Comparison of ENCODE assay signal across 18 mouse cellular contexts in genomic region chr17:31342191-31342590, GRCm38 (mm10). TPM values are rescaled to one million over a fixed set of nuclear protein-coding genes. Genes with fewer than 3 reads are reported as not detected.
DNase-seq lines count a peak whose midpoint lies in the region; ATAC-seq lines count a peak whose summit lies in the region.
"Had no signal": no experiment of that assay in that cellular context is flagged by ENCODE, and none has a peak within 500 bp of the region (broad histone marks: within the 10 kb centered on the region; RNA-seq: fewer than 3 reads in every experiment).

No protein-coding gene starts in this region.

- ATAC-seq in hindbrain, embryonic 15.5 days (ENCODE audit: low FRiP score, low read depth), result peak; percentile 32; the same call in 1 of the 2 replicates
- ATAC-seq in hindbrain, embryonic 14.5 days (ENCODE audit: low FRiP score), result no peak
- ATAC-seq in midbrain, embryonic 13.5 days, result 0 out of 2 replicates have a peak, but pooled peaks have one; percentile 43
- 0 out of 2 replicates have a peak, but pooled peaks have one; percentile 42 for ATAC-seq in midbrain, embryonic 16.5 days
- no peak for ATAC-seq in kidney, embryonic 16.5 days (ENCODE audit: low FRiP score, low TSS enrichment)
- ATAC-seq: intestine, postnatal 0 days; liver, embryonic 12.5 days had no signal

- H3K9me3 ChIP-seq in hindbrain, embryonic 15.5 days, result no peaks in the 10 kb centered on the region
- no peaks in the 10 kb centered on the region for H3K9me3 ChIP-seq in hindbrain, embryonic 14.5 days (ENCODE audit: control insufficient read depth, low read length)
- no peaks in the 10 kb centered on the region for H3K9me3 ChIP-seq in midbrain, embryonic 13.5 days
- no peaks in the 10 kb centered on the region for H3K9me3 ChIP-seq in midbrain, embryonic 10.5 days (replicated peaks)
- H3K9me3 ChIP-seq in midbrain, embryonic 16.5 days (replicated peaks; ENCODE audit: control insufficient read depth, low read length, poor library complexity, severe bottlenecking), result no peaks in the 10 kb centered on the region
- H3K9me3 ChIP-seq in kidney, embryonic 16.5 days (ENCODE audit: low read length), result no peaks in the 10 kb centered on the region
- H3K9me3 ChIP-seq: embryonic facial prominence, embryonic 15.5 days; kidney, embryonic 15.5 days; liver, embryonic 12.5 days had no signal

- peaks cover 7% of the 10 kb centered on the region for H3K4me1 ChIP-seq in hindbrain, embryonic 15.5 days (replicated peaks)
- H3K4me1 ChIP-seq in hindbrain, embryonic 14.5 days (replicated peaks; ENCODE audit: control insufficient read depth, insufficient read depth, low read length), result peaks cover 5% of the 10 kb centered on the region; the same call in 1 of the 2 replicates
- peaks cover 5% of the 10 kb centered on the region for H3K4me1 ChIP-seq in midbrain, embryonic 13.5 days (replicated peaks)
- peaks cover 12% of the 10 kb centered on the region for H3K4me1 ChIP-seq in midbrain, embryonic 10.5 days
- H3K4me1 ChIP-seq in midbrain, embryonic 16.5 days (ENCODE audit: control insufficient read depth, insufficient read depth, low read length), result peaks cover 3% of the 10 kb centered on the region; the same call in 1 of the 2 replicates
- H3K4me1 ChIP-seq in kidney, embryonic 16.5 days (ENCODE audit: insufficient read depth, low read length), result no peaks in the 10 kb centered on the region
- H3K4me1 ChIP-seq: embryonic facial prominence, embryonic 15.5 days; kidney, embryonic 15.5 days; liver, embryonic 12.5 days had no signal

- no peak for DNase-seq in hindbrain, embryonic 14.5 days (ENCODE audit: low spot score)
- DNase-seq in midbrain, embryonic 10.5 days (ENCODE audit: low spot score), result no peak
- peak; percentile 74 to 84 for DNase-seq in right cerebral cortex, postnatal 10 days (ENCODE audit: low spot score in 2 of 2)
- DNase-seq in thymus, postnatal 0 days (ENCODE audit: low spot score), result no peak
- DNase-seq: adrenal gland, adult 2 months; cerebellum, adult 9-11 months; gastrocnemius, postnatal 25 days; heart, adult 2 months; lung, adult 2 months; thymus, adult 18-20 months had no signal

- no peak overlapping the region for H3K4me2 ChIP-seq in hindbrain, embryonic 15.5 days
- H3K4me2 ChIP-seq in hindbrain, embryonic 14.5 days (replicated peaks), result no peak overlapping the region
- no peak overlapping the region for H3K4me2 ChIP-seq in midbrain, embryonic 13.5 days (replicated peaks)
- H3K4me2 ChIP-seq in midbrain, embryonic 16.5 days (ENCODE audit: low read length), result no peak overlapping the region
- no peak overlapping the region for H3K4me2 ChIP-seq in kidney, embryonic 16.5 days (replicated peaks; ENCODE audit: low read depth, low read length)
- H3K4me2 ChIP-seq: embryonic facial prominence, embryonic 15.5 days; kidney, embryonic 15.5 days; liver, embryonic 12.5 days had no signal

- no peak overlapping the region for H3K9ac ChIP-seq in hindbrain, embryonic 15.5 days
- no peak overlapping the region for H3K9ac ChIP-seq in hindbrain, embryonic 14.5 days
- H3K9ac ChIP-seq in midbrain, embryonic 13.5 days (replicated peaks), result no peak overlapping the region
- no peak overlapping the region for H3K9ac ChIP-seq in midbrain, embryonic 16.5 days (ENCODE audit: low read depth, low read length)
- no peak overlapping the region for H3K9ac ChIP-seq in kidney, embryonic 16.5 days (replicated peaks; ENCODE audit: low read length)
- H3K9ac ChIP-seq: embryonic facial prominence, embryonic 15.5 days; kidney, embryonic 15.5 days; liver, embryonic 12.5 days had no signal

- H3K27me3 ChIP-seq in hindbrain, embryonic 15.5 days, result no peaks in the 10 kb centered on the region
- no peaks in the 10 kb centered on the region for H3K27me3 ChIP-seq in hindbrain, embryonic 14.5 days (ENCODE audit: control insufficient read depth, insufficient read depth, low read length)
- no peaks in the 10 kb centered on the region for H3K27me3 ChIP-seq in midbrain, embryonic 13.5 days
- no peaks in the 10 kb centered on the region for H3K27me3 ChIP-seq in midbrain, embryonic 10.5 days (ENCODE audit: low read depth, poor library complexity, severe bottlenecking)
- no peaks in the 10 kb centered on the region for H3K27me3 ChIP-seq in midbrain, embryonic 16.5 days (ENCODE audit: control insufficient read depth, insufficient read depth, low read depth, low read length)
- H3K27me3 ChIP-seq in kidney, embryonic 16.5 days (ENCODE audit: insufficient read depth, low read length), result no peaks in the 10 kb centered on the region
- H3K27me3 ChIP-seq: embryonic facial prominence, embryonic 15.5 days; kidney, embryonic 15.5 days; liver, embryonic 12.5 days had no signal

- H3K36me3 ChIP-seq in hindbrain, embryonic 15.5 days, result no peaks in the 10 kb centered on the region; the same call in 1 of the 2 replicates
- peaks cover 12% of the 10 kb centered on the region for H3K36me3 ChIP-seq in hindbrain, embryonic 14.5 days (replicated peaks; ENCODE audit: control insufficient read depth, insufficient read depth)
- H3K36me3 ChIP-seq in midbrain, embryonic 13.5 days, result peaks cover 8% of the 10 kb centered on the region; the same call in 1 of the 2 replicates
- no peaks in the 10 kb centered on the region for H3K36me3 ChIP-seq in midbrain, embryonic 10.5 days
- no peaks in the 10 kb centered on the region for H3K36me3 ChIP-seq in midbrain, embryonic 16.5 days (ENCODE audit: control insufficient read depth, insufficient read depth, low read length)
- no peaks in the 10 kb centered on the region for H3K36me3 ChIP-seq in kidney, embryonic 16.5 days (ENCODE audit: insufficient read depth, low read length)
- H3K36me3 ChIP-seq: embryonic facial prominence, embryonic 15.5 days; kidney, embryonic 15.5 days; liver, embryonic 12.5 days had no signal

- 39% methylated on average over 6 of the region's 6 CpGs for WGBS in hindbrain, embryonic 15.5 days
- WGBS in hindbrain, embryonic 14.5 days, result 49% methylated on average over 6 of the region's 6 CpGs
- WGBS in midbrain, embryonic 13.5 days, result 58% methylated on average over 6 of the region's 6 CpGs
- WGBS in midbrain, embryonic 10.5 days, result 74% methylated on average over 6 of the region's 6 CpGs
- WGBS in midbrain, embryonic 16.5 days, result 40% methylated on average over 6 of the region's 6 CpGs
- WGBS in kidney, embryonic 16.5 days, result 69% methylated on average over 6 of the region's 6 CpGs

- H3K4me3 ChIP-seq in hindbrain, embryonic 15.5 days, result no peak overlapping the region
- no peak overlapping the region for H3K4me3 ChIP-seq in hindbrain, embryonic 14.5 days (replicated peaks; ENCODE audit: low read length)
- H3K4me3 ChIP-seq in midbrain, embryonic 13.5 days (replicated peaks), result no peak overlapping the region
- no peak overlapping the region for H3K4me3 ChIP-seq in midbrain, embryonic 10.5 days
- H3K4me3 ChIP-seq in midbrain, embryonic 16.5 days (ENCODE audit: low read depth, low read length), result no peak overlapping the region
- no peak overlapping the region for H3K4me3 ChIP-seq in kidney, embryonic 16.5 days (ENCODE audit: low read length)
- H3K4me3 ChIP-seq: embryonic facial prominence, embryonic 15.5 days; heart, adult 2 months; kidney, embryonic 15.5 days; liver, embryonic 12.5 days had no signal

- H3K27ac ChIP-seq in hindbrain, embryonic 15.5 days (replicated peaks), result no peak overlapping the region
- no peak overlapping the region for H3K27ac ChIP-seq in hindbrain, embryonic 14.5 days
- H3K27ac ChIP-seq in midbrain, embryonic 13.5 days, result no peak overlapping the region
- no peak overlapping the region for H3K27ac ChIP-seq in midbrain, embryonic 10.5 days (replicated peaks)
- no peak overlapping the region for H3K27ac ChIP-seq in midbrain, embryonic 16.5 days (ENCODE audit: low read length)
- no peak overlapping the region for H3K27ac ChIP-seq in kidney, embryonic 16.5 days (ENCODE audit: low read length)
- H3K27ac ChIP-seq: embryonic facial prominence, embryonic 15.5 days; heart, adult 2 months; kidney, embryonic 15.5 days; liver, embryonic 12.5 days had no signal

RNA-seq across cellular contexts. Expression of gene Pde9a, which starts 43.8 kb away (rescaled TPM):
- 28.1 and 34.2 TPM in 2 replicates for polyA plus RNA-seq in hindbrain, embryonic 15.5 days (2015; fragmentation: Nextera tagmentation; extraction: Ambion mirVana)
- polyA plus RNA-seq in hindbrain, embryonic 14.5 days (2014; fragmentation: Nextera tagmentation; extraction: Ambion mirVana), result 31.1 and 32.6 TPM in 2 replicates
- polyA plus RNA-seq in midbrain, embryonic 13.5 days (2015; fragmentation: Nextera tagmentation; extraction: Ambion mirVana), result 42.0 and 46.2 TPM in 2 replicates
- 12.1 and 21.1 TPM in 2 replicates for polyA plus RNA-seq in midbrain, embryonic 10.5 days (2016; fragmentation: Nextera tagmentation; extraction: Ambion mirVana)
- polyA plus RNA-seq in midbrain, embryonic 16.5 days (2015; fragmentation: Nextera tagmentation; extraction: Ambion mirVana), result 33.1 and 41.0 TPM in 2 replicates
- polyA plus RNA-seq in kidney, embryonic 16.5 days (2015; fragmentation: Nextera tagmentation; extraction: Ambion mirVana), result 34.9 and 36.5 TPM in 2 replicates
- polyA plus RNA-seq in thymus, postnatal 0 days (2015; fragmentation: Nextera tagmentation; extraction: Ambion mirVana), result 1.4 and 1.6 TPM in 2 replicates

RNA-seq across cellular contexts. Expression of gene Slc37a1, which starts 55.6 kb away (rescaled TPM):
- polyA plus RNA-seq in hindbrain, embryonic 15.5 days (2015; fragmentation: Nextera tagmentation; extraction: Ambion mirVana), result 9.4 and 13.4 TPM in 2 replicates
- 10.4 and 11.6 TPM in 2 replicates for polyA plus RNA-seq in hindbrain, embryonic 14.5 days (2014; fragmentation: Nextera tagmentation; extraction: Ambion mirVana)
- 11.4 and 17.4 TPM in 2 replicates for polyA plus RNA-seq in midbrain, embryonic 13.5 days (2015; fragmentation: Nextera tagmentation; extraction: Ambion mirVana)
- 6.4 and 6.9 TPM in 2 replicates for polyA plus RNA-seq in midbrain, embryonic 10.5 days (2016; fragmentation: Nextera tagmentation; extraction: Ambion mirVana)
- polyA plus RNA-seq in midbrain, embryonic 16.5 days (2015; fragmentation: Nextera tagmentation; extraction: Ambion mirVana), result 12.9 and 20.1 TPM in 2 replicates
- polyA plus RNA-seq in kidney, embryonic 16.5 days (2015; fragmentation: Nextera tagmentation; extraction: Ambion mirVana), result 2.8 and 3.0 TPM in 2 replicates
- polyA plus RNA-seq in thymus, postnatal 0 days (2015; fragmentation: Nextera tagmentation; extraction: Ambion mirVana), result 12.8 and 14.1 TPM in 2 replicates

Comparison
In these comparisons a context has a peak if more than half of its experiments do, and no peak if none do; other contexts are left out.
1. ATAC-seq: peak in hindbrain, embryonic 15.5 days (single experiment), midbrain, embryonic 13.5 days (single experiment) and midbrain, embryonic 16.5 days (single experiment); none in hindbrain, embryonic 14.5 days (single experiment) and kidney, embryonic 16.5 days (single experiment).
2. DNase-seq: peak in right cerebral cortex, postnatal 10 days (2 of 2); none in hindbrain, embryonic 14.5 days (single experiment), midbrain, embryonic 10.5 days (single experiment) and thymus, postnatal 0 days (single experiment).